Mouse (Mus musculus) spleen, adult 18-20 months (tissue): Measurements from ENCODE around the gene Plcg2.

Experiments used
- DNase-seq, 2 experiments: peaks; one replicate each; pipeline ENCODE4 v3.0.0; 2022; ENCODE audit warnings: mixed read lengths in 2 of 2

The Plcg2 gene

GRCm38 (mm10) chr8:117488246-117489005, 9.7 kb upstream of the Plcg2 start:
- no peak for DNase-seq

- no peak for DNase-seq
Observed at GRCm38 (mm10) chr8:117493543-117493942, 4.5 kb upstream of the Plcg2 start.

- DNase-seq = no peak
Observed at GRCm38 (mm10) chr8:117494874-117495273, 3.2 kb upstream of the Plcg2 start.

- DNase-seq = peak; percentile 37 to 42
Observed at GRCm38 (mm10) chr8:117498915-117499540, 937 bp downstream of the Plcg2 start.

GRCm38 (mm10) chr8:117500232-117500823, 2.2 kb downstream of the Plcg2 start:
- no peak for DNase-seq

GRCm38 (mm10) chr8:117501323-117501722, 3.2 kb downstream of the Plcg2 start:
- DNase-seq = no peak

- DNase-seq = no peak
Observed at GRCm38 (mm10) chr8:117503405-117504069, 5.4 kb downstream of the Plcg2 start.

- no peak for DNase-seq
Observed at GRCm38 (mm10) chr8:117507703-117508102, 9.6 kb downstream of the Plcg2 start.

- DNase-seq = no peak
Observed at GRCm38 (mm10) chr8:117516876-117517565, 18.9 kb downstream of the Plcg2 start.

GRCm38 (mm10) chr8:117517861-117518260, 19.8 kb downstream of the Plcg2 start:
- DNase-seq = no peak

- no peak for DNase-seq
Observed at GRCm38 (mm10) chr8:117518873-117519272, 20.8 kb downstream of the Plcg2 start.

- peak in 1 of 2 experiments; percentile 48 for DNase-seq
Observed at GRCm38 (mm10) chr8:117526185-117526584, 28.1 kb downstream of the Plcg2 start.

GRCm38 (mm10) chr8:117527983-117528382, 29.9 kb downstream of the Plcg2 start:
- DNase-seq = peak; percentile 58 to 73

- no peak for DNase-seq
Observed at GRCm38 (mm10) chr8:117529177-117529576, 31.1 kb downstream of the Plcg2 start.

GRCm38 (mm10) chr8:117532381-117532972, 34.4 kb downstream of the Plcg2 start:
- DNase-seq = peak; percentile 40 to 60

- no peak for DNase-seq
Observed at GRCm38 (mm10) chr8:117536862-117537261, 38.8 kb downstream of the Plcg2 start.

- DNase-seq = no peak
Observed at GRCm38 (mm10) chr8:117537751-117538150, 39.7 kb downstream of the Plcg2 start.

GRCm38 (mm10) chr8:117542951-117543350, 44.9 kb downstream of the Plcg2 start:
- DNase-seq = no peak

- DNase-seq = no peak
Observed at GRCm38 (mm10) chr8:117543789-117544188, 45.7 kb downstream of the Plcg2 start.

GRCm38 (mm10) chr8:117545043-117545442, 47.0 kb downstream of the Plcg2 start:
- no peak for DNase-seq

- DNase-seq = no peak
Observed at GRCm38 (mm10) chr8:117546386-117546785, 48.3 kb downstream of the Plcg2 start.

GRCm38 (mm10) chr8:117547945-117548344, 49.9 kb downstream of the Plcg2 start:
- peak in 1 of 2 experiments; percentile 39 for DNase-seq
